Mouse (Mus musculus): ENCODE measurements around the gene Eif4e1b. TPM values are rescaled to one million over a fixed set of nuclear protein-coding genes. Genes with fewer than 3 reads are reported as not detected.
"Not testable (repeated sequence)": the region's sequence is repeated elsewhere in the genome, so short reads cannot be mapped to it uniquely, and the experiment has no call there.

Eif4e1b gene
- polyA plus RNA-seq, 1 experiment from 2014 or later = not detected

GRCm38 (mm10) chr13:54760906-54761305 lies 22.9 kb upstream of the Eif4e1b start:
- H3K4me1 ChIP-seq (replicated peaks) = peaks cover 16% of the 10 kb centered on the region
- 80% methylated on average over 7 of the region's 7 CpGs for WGBS
- H3K4me2 ChIP-seq = no peak overlapping the region
- H3K9ac ChIP-seq = no peak overlapping the region
- H3K9me3 ChIP-seq (replicated peaks) = no peaks in the 10 kb centered on the region
- H3K27ac ChIP-seq = no peak overlapping the region
- ATAC-seq (replicated peaks; ENCODE audit: insufficient number of reproducible peaks, insufficient read depth, low FRiP score, low read depth) = no peak
- peaks cover 97% of the 10 kb centered on the region for H3K27me3 ChIP-seq
- no peaks in the 10 kb centered on the region for H3K36me3 ChIP-seq
- no peak overlapping the region for H3K4me3 ChIP-seq

GRCm38 (mm10) chr13:54765281-54766191 lies 18.3 kb upstream of the Eif4e1b start:
- peak overlapping the region; percentile 57 for H3K4me2 ChIP-seq
- ATAC-seq (replicated peaks; ENCODE audit: insufficient number of reproducible peaks, insufficient read depth, low FRiP score, low read depth) = no peak
- no peaks in the 10 kb centered on the region for H3K36me3 ChIP-seq
- H3K27ac ChIP-seq = no peak overlapping the region
- no peaks in the 10 kb centered on the region for H3K9me3 ChIP-seq (replicated peaks)
- peaks cover 72% of the 10 kb centered on the region for H3K27me3 ChIP-seq
- no peak overlapping the region for H3K9ac ChIP-seq
- WGBS = 4% methylated on average over 44 of the region's 44 CpGs
- H3K4me1 ChIP-seq (replicated peaks) = peaks cover 10% of the 10 kb centered on the region
- H3K4me3 ChIP-seq = peak overlapping the region; percentile 31

GRCm38 (mm10) chr13:54766192-54766768 lies 17.5 kb upstream of the Eif4e1b start, which contains the start of gene Sncb:
Sncb (minus strand) TSS chr13:54766595.
- Histone ChIP-seq H3K27ac (no peak within 1 kb of the TSS), H3K36me3 (no peaks in the 10 kb centered on the region), H3K4me3 (peak within 1 kb of the TSS; percentile 31), H3K9me3 (replicated peaks) (no peaks in the 10 kb centered on the region), H3K27me3 (peaks cover 64% of the 10 kb centered on the region), H3K9ac (no peak within 1 kb of the TSS), H3K4me1 (replicated peaks) (peaks cover 10% of the 10 kb centered on the region), H3K4me2 (peak within 1 kb of the TSS; percentile 57)
- WGBS = 2% methylated on average over 33 of the region's 35 CpGs
- 0 out of 2 replicates have a peak, but pooled peaks have one; percentile 31 for ATAC-seq (replicated peaks; ENCODE audit: insufficient number of reproducible peaks, insufficient read depth, low FRiP score, low read depth)

GRCm38 (mm10) chr13:54767012-54767411 lies 16.8 kb upstream of the Eif4e1b start:
- Histone ChIP-seq H3K27ac (no peak overlapping the region), H3K4me1 (replicated peaks) (peaks cover 10% of the 10 kb centered on the region), H3K9me3 (replicated peaks) (no peaks in the 10 kb centered on the region), H3K4me3 (no peak overlapping the region), H3K36me3 (no peaks in the 10 kb centered on the region), H3K27me3 (peaks cover 58% of the 10 kb centered on the region), H3K9ac (no peak overlapping the region), H3K4me2 (no peak overlapping the region)
- no peak for ATAC-seq (replicated peaks; ENCODE audit: insufficient number of reproducible peaks, insufficient read depth, low FRiP score, low read depth)
- WGBS = 78% methylated on average over 4 of the region's 4 CpGs

- ATAC-seq (replicated peaks; ENCODE audit: insufficient number of reproducible peaks, insufficient read depth, low FRiP score, low read depth) = no peak
- H3K9ac ChIP-seq = no peak overlapping the region
Observed at GRCm38 (mm10) chr13:54780592-54780991, 3.2 kb upstream of the Eif4e1b start.

GRCm38 (mm10) chr13:54781086-54781485 lies 2.7 kb upstream of the Eif4e1b start:
- no peak overlapping the region for H3K4me3 ChIP-seq
- H3K9ac ChIP-seq = no peak overlapping the region
- WGBS = 78% methylated on average over 3 of the region's 3 CpGs
- no peaks in the 10 kb centered on the region for H3K9me3 ChIP-seq (replicated peaks)
- ATAC-seq (replicated peaks; ENCODE audit: insufficient number of reproducible peaks, insufficient read depth, low FRiP score, low read depth) = no peak
- no peak overlapping the region for H3K27ac ChIP-seq
- no peaks in the 10 kb centered on the region for H3K36me3 ChIP-seq
- no peak overlapping the region for H3K4me2 ChIP-seq
- peaks cover 9% of the 10 kb centered on the region; the same call in 1 of the 2 replicates for H3K27me3 ChIP-seq
- H3K4me1 ChIP-seq (replicated peaks) = peaks cover 4% of the 10 kb centered on the region; the same call in 1 of the 2 replicates

More at GRCm38 (mm10) chr13:54780592-54780991, 3.2 kb upstream of the Eif4e1b start:
- Histone ChIP-seq H3K4me3 (no peak overlapping the region), H3K9me3 (replicated peaks) (no peaks in the 10 kb centered on the region), H3K4me1 (replicated peaks) (peaks cover 4% of the 10 kb centered on the region; the same call in 1 of the 2 replicates), H3K27me3 (peaks cover 9% of the 10 kb centered on the region; the same call in 1 of the 2 replicates), H3K27ac (no peak overlapping the region), H3K4me2 (no peak overlapping the region), H3K36me3 (no peaks in the 10 kb centered on the region)
- 63% methylated on average over 3 of the region's 3 CpGs for WGBS

- Histone ChIP-seq H3K36me3 (no peaks in the 10 kb centered on the region), H3K9me3 (replicated peaks) (no peaks in the 10 kb centered on the region), H3K4me1 (replicated peaks) (peaks cover 4% of the 10 kb centered on the region; the same call in 1 of the 2 replicates), H3K9ac (no peak overlapping the region), H3K27me3 (peaks cover 9% of the 10 kb centered on the region; the same call in 1 of the 2 replicates), H3K4me3 (no peak overlapping the region), H3K27ac (no peak overlapping the region), H3K4me2 (no peak overlapping the region)
- no peak for ATAC-seq (replicated peaks; ENCODE audit: insufficient number of reproducible peaks, insufficient read depth, low FRiP score, low read depth)
- 46% methylated on average over 2 of the region's 2 CpGs for WGBS
Observed at GRCm38 (mm10) chr13:54783235-54783634, 563 bp upstream of the Eif4e1b start.

- not testable (repeated sequence) for H3K9me3 ChIP-seq (replicated peaks); H3K4me2 ChIP-seq; H3K9ac ChIP-seq; H3K36me3 ChIP-seq; H3K4me3 ChIP-seq; ATAC-seq (replicated peaks; ENCODE audit: insufficient number of reproducible peaks, insufficient read depth, low FRiP score, low read depth); H3K27ac ChIP-seq
- Histone ChIP-seq H3K4me1 (replicated peaks) (peaks cover 16% of the 10 kb centered on the region), H3K27me3 (peaks cover 40% of the 10 kb centered on the region)
- 43% methylated on average over 2 of the region's 2 CpGs for WGBS
Observed at GRCm38 (mm10) chr13:54787591-54787990, 3.8 kb downstream of the Eif4e1b start.

GRCm38 (mm10) chr13:54788740-54789560 lies 5.2 kb downstream of the Eif4e1b start, which contains the start of gene Tspan17:
Tspan17 (plus strand) TSS chr13:54789377.
- Histone ChIP-seq H3K36me3 (no peaks in the 10 kb centered on the region), H3K27ac (no peak within 1 kb of the TSS), H3K9me3 (replicated peaks) (no peaks in the 10 kb centered on the region), H3K4me1 (replicated peaks) (peaks cover 16% of the 10 kb centered on the region), H3K4me3 (peak within 1 kb of the TSS; percentile 66), H3K9ac (peak within 1 kb of the TSS; percentile 49), H3K4me2 (peak within 1 kb of the TSS; percentile 99), H3K27me3 (peaks cover 48% of the 10 kb centered on the region)
- 3% methylated on average over 47 of the region's 49 CpGs for WGBS
- peak; percentile 79 for ATAC-seq (replicated peaks; ENCODE audit: insufficient number of reproducible peaks, insufficient read depth, low FRiP score, low read depth)

- H3K27ac ChIP-seq = no peak overlapping the region
- ATAC-seq (replicated peaks; ENCODE audit: insufficient number of reproducible peaks, insufficient read depth, low FRiP score, low read depth) = peak; percentile 7; the same call in 1 of the 2 replicates
Observed at GRCm38 (mm10) chr13:54789561-54790397, 6.0 kb downstream of the Eif4e1b start.

More at GRCm38 (mm10) chr13:54789561-54790397, 6.0 kb downstream of the Eif4e1b start:
- WGBS = 1% methylated on average over 38 of the region's 38 CpGs
- H3K4me2 ChIP-seq = peak overlapping the region; percentile 99
- H3K27me3 ChIP-seq = peaks cover 53% of the 10 kb centered on the region
- H3K4me3 ChIP-seq = peak overlapping the region; percentile 66
- no peaks in the 10 kb centered on the region for H3K36me3 ChIP-seq
- H3K9me3 ChIP-seq (replicated peaks) = no peaks in the 10 kb centered on the region
- H3K4me1 ChIP-seq (replicated peaks) = peaks cover 16% of the 10 kb centered on the region
- H3K9ac ChIP-seq = peak overlapping the region; percentile 49
